Comparison of ENCODE assay signal across 27 mouse cellular contexts in the genomic region with DNA sequence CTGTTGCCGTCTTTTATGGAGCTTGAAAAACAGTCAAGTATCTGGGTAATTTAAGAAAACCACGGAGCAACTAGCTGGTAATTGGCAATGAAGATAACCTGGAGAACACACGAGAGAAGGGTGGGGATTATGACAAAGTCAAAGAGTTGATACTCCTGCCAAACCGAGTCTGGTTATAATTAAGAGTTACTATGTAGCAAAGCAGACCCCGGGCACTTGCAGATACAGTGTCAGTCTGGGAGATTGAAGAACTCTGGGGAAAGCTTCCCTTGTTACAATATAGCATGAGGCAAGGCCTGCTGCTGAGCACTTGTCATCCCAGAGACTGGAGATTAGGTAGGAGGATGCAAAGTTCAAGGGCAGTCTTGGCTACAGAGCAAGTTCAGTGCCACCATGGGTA.
DNase-seq lines count a peak whose midpoint lies in the region; ATAC-seq lines count a peak whose summit lies in the region.
"Had no signal": no experiment of that assay in that cellular context is flagged by ENCODE, and none has a peak within 500 bp of the region (broad histone marks: within the 10 kb centered on the region; RNA-seq: fewer than 3 reads in every experiment).

No protein-coding gene starts in this region.

- no peak for DNase-seq in limb, embryonic 10.5 days (ENCODE audit: low spot score)
- no peak for DNase-seq in embryonic facial prominence, embryonic 10.5 days (ENCODE audit: low spot score)
- DNase-seq in ovary, adult 18-20 months (ENCODE audit: low spot score) = no peak
- DNase-seq in right cerebral cortex, adult 2 months (ENCODE audit: low spot score in 2 of 2) = no peak
- DNase-seq in thymus, postnatal 36 days = no peak
- DNase-seq: adrenal gland, postnatal 10 days; adrenal gland, postnatal 36 days; B cell, adult 2 months; cerebellum, adult 18-20 months; cerebellum, adult 9-10 months; cerebellum, postnatal 14 days; gastrocnemius, postnatal 25 days; heart, adult 18-20 months; heart, postnatal 10 days; heart, postnatal 36 days had no signal

- H3K27me3 ChIP-seq in limb, embryonic 12.5 days = no peaks in the 10 kb centered on the region
- no peaks in the 10 kb centered on the region for H3K27me3 ChIP-seq in limb, embryonic 10.5 days (ENCODE audit: low read depth, poor library complexity, severe bottlenecking)
- no peaks in the 10 kb centered on the region for H3K27me3 ChIP-seq in embryonic facial prominence, embryonic 10.5 days (replicated peaks; ENCODE audit: low read depth, poor library complexity, severe bottlenecking)
- H3K27me3 ChIP-seq in embryonic facial prominence, embryonic 13.5 days = no peaks in the 10 kb centered on the region
- no peaks in the 10 kb centered on the region for H3K27me3 ChIP-seq in limb, embryonic 13.5 days
- H3K27me3 ChIP-seq: CH12.LX; heart, embryonic 12.5 days; heart, embryonic 15.5 days had no signal

- H3K27ac ChIP-seq in limb, embryonic 12.5 days = peak overlapping the region; percentile 9; the same call in 1 of the 2 replicates
- no peak overlapping the region for H3K27ac ChIP-seq in limb, embryonic 10.5 days
- peak overlapping the region; percentile 69 for H3K27ac ChIP-seq in embryonic facial prominence, embryonic 10.5 days (replicated peaks)
- H3K27ac ChIP-seq in embryonic facial prominence, embryonic 13.5 days = peak overlapping the region; percentile 80
- peak overlapping the region; percentile 58; the same call in 1 of the 2 replicates for H3K27ac ChIP-seq in limb, embryonic 13.5 days
- H3K27ac ChIP-seq: heart, embryonic 15.5 days; hindbrain, embryonic 10.5 days; hindbrain, embryonic 13.5 days had no signal

- H3K36me3 ChIP-seq in limb, embryonic 12.5 days = no peaks in the 10 kb centered on the region
- H3K36me3 ChIP-seq in limb, embryonic 10.5 days = no peaks in the 10 kb centered on the region
- H3K36me3 ChIP-seq in embryonic facial prominence, embryonic 10.5 days (replicated peaks) = no peaks in the 10 kb centered on the region
- H3K36me3 ChIP-seq in embryonic facial prominence, embryonic 13.5 days = no peaks in the 10 kb centered on the region
- no peaks in the 10 kb centered on the region for H3K36me3 ChIP-seq in limb, embryonic 13.5 days
- H3K36me3 ChIP-seq: G1E; heart, embryonic 12.5 days; heart, embryonic 15.5 days; hindbrain, embryonic 10.5 days; hindbrain, embryonic 13.5 days had no signal

- no peak for ATAC-seq in limb, embryonic 12.5 days (ENCODE audit: insufficient number of reproducible peaks, insufficient read depth, low FRiP score, low TSS enrichment, low read depth)
- ATAC-seq in embryonic facial prominence, embryonic 13.5 days (ENCODE audit: insufficient number of reproducible peaks, insufficient read depth, low FRiP score, low TSS enrichment, low read depth) = no peak
- ATAC-seq in limb, embryonic 13.5 days (ENCODE audit: low FRiP score, low read depth) = peak; percentile 51; the same call in 1 of the 2 replicates
- ATAC-seq: forebrain, embryonic 14.5 days; hindbrain, embryonic 16.5 days; Patski had no signal

- 14% methylated on average over 5 of the region's 5 CpGs for WGBS in limb, embryonic 12.5 days
- 18% methylated on average over 5 of the region's 5 CpGs for WGBS in limb, embryonic 10.5 days
- 34% methylated on average over 5 of the region's 5 CpGs for WGBS in embryonic facial prominence, embryonic 10.5 days
- 11% methylated on average over 5 of the region's 5 CpGs for WGBS in embryonic facial prominence, embryonic 13.5 days
- WGBS in limb, embryonic 13.5 days = 13% methylated on average over 5 of the region's 5 CpGs

- H3K4me1 ChIP-seq in limb, embryonic 12.5 days (replicated peaks) = peaks cover 24% of the 10 kb centered on the region
- peaks cover 48% of the 10 kb centered on the region for H3K4me1 ChIP-seq in limb, embryonic 10.5 days
- H3K4me1 ChIP-seq in embryonic facial prominence, embryonic 10.5 days = peaks cover 62% of the 10 kb centered on the region
- H3K4me1 ChIP-seq in embryonic facial prominence, embryonic 13.5 days = peaks cover 51% of the 10 kb centered on the region
- H3K4me1 ChIP-seq in limb, embryonic 13.5 days = peaks cover 29% of the 10 kb centered on the region

- H3K4me3 ChIP-seq in limb, embryonic 12.5 days (replicated peaks) = no peak overlapping the region
- no peak overlapping the region for H3K4me3 ChIP-seq in limb, embryonic 10.5 days
- H3K4me3 ChIP-seq in embryonic facial prominence, embryonic 10.5 days = no peak overlapping the region
- H3K4me3 ChIP-seq in embryonic facial prominence, embryonic 13.5 days = no peak overlapping the region
- H3K4me3 ChIP-seq in limb, embryonic 13.5 days = no peak overlapping the region
- H3K4me3 ChIP-seq: heart, embryonic 12.5 days; heart, embryonic 15.5 days; hindbrain, embryonic 10.5 days; hindbrain, embryonic 13.5 days had no signal

- no peak overlapping the region for H3K9ac ChIP-seq in limb, embryonic 12.5 days (replicated peaks)
- no peak overlapping the region for H3K9ac ChIP-seq in embryonic facial prominence, embryonic 13.5 days
- no peak overlapping the region for H3K9ac ChIP-seq in limb, embryonic 13.5 days
- H3K9ac ChIP-seq: heart, embryonic 12.5 days; heart, embryonic 15.5 days; hindbrain, embryonic 13.5 days had no signal

- H3K4me2 ChIP-seq in limb, embryonic 12.5 days = no peak overlapping the region
- no peak overlapping the region for H3K4me2 ChIP-seq in embryonic facial prominence, embryonic 13.5 days
- no peak overlapping the region for H3K4me2 ChIP-seq in limb, embryonic 13.5 days (replicated peaks)
- H3K4me2 ChIP-seq: heart, embryonic 12.5 days; heart, embryonic 15.5 days; hindbrain, embryonic 13.5 days had no signal

- no peaks in the 10 kb centered on the region for H3K9me3 ChIP-seq in limb, embryonic 12.5 days
- no peaks in the 10 kb centered on the region for H3K9me3 ChIP-seq in limb, embryonic 10.5 days (replicated peaks)
- no peaks in the 10 kb centered on the region for H3K9me3 ChIP-seq in embryonic facial prominence, embryonic 10.5 days
- H3K9me3 ChIP-seq in embryonic facial prominence, embryonic 13.5 days = no peaks in the 10 kb centered on the region
- no peaks in the 10 kb centered on the region for H3K9me3 ChIP-seq in limb, embryonic 13.5 days
- H3K9me3 ChIP-seq: heart, embryonic 12.5 days; heart, embryonic 15.5 days; hindbrain, embryonic 10.5 days; hindbrain, embryonic 13.5 days had no signal
